Mouse (Mus musculus): ENCODE measurements around the gene Grk6.

- 0 out of 2 replicates have a peak, but pooled peaks have one; percentile 2 for TF ChIP-seq CTCF (IDR thresholded peaks at IDR 0.05; ENCODE audit: control insufficient read depth, insufficient read depth, low read length)
- no peak for TF ChIP-seq POLR2A (IDR thresholded peaks at IDR 0.05; ENCODE audit: borderline replicate concordance, control insufficient read depth, low read depth, low read length)
Observed at GRCm38 (mm10) chr13:55405783-55406390, 39.0 kb upstream of the Grk6 start.

Data from bone marrow, adult 2 months (tissue).